Mouse (Mus musculus) embryo, embryonic 10.5 days (tissue): ENCODE results near the gene Agap1.

ENCODE experiments used
- DNase-seq: peaks from one replicate; pipeline ENCODE4 v3.0.0-alpha.2; 2015; ENCODE audit warnings: low spot score

Gene Agap1

GRCm38 (mm10) chr1:89544094-89544493 lies 89.5 kb downstream of the Agap1 start:
- DNase-seq = no peak

- DNase-seq = no peak
Observed at GRCm38 (mm10) chr1:89545099-89545498, 90.5 kb downstream of the Agap1 start.

- peak; percentile 58 for DNase-seq
Observed at GRCm38 (mm10) chr1:89547525-89548504, 93.2 kb downstream of the Agap1 start.

DNA sequence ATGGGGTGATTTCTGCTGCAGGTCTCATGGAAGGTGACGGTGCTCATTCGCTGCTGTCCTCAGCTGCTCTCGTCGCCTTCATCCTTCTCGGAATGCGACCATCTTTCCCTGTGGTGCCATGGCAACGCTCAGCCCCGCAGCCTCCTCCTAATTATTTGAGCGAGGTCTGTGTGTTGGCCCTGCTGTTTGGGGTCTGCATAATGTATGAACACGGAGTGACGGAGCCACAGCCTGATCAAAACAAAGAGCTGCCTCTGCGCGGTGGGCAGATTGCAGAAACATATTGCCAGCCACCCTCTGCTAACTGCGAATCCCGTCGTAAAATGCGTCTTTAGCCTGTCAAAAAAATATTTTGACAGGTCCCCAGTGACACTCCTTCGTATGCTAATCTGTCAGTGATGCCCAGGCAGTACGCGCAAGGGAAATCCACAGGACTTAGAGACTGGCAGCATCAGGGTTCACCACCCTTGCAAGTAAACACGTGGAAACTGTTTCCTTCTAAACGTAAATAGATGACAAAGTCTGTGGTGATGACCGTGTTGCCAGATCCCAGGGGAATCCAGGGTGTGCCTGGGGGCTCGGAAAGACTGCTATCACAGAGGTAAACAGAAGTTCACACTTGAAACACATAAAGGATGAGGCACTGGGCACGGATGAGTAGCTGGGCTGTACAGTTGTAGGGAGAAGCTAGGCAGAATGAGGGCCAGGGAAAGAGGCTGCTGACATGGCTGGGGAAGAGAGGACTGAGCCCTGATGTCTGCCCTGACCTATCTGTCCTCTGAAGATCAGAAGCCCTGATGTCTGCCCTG lies 95.7 kb downstream of the Agap1 start:
- peak; percentile 79 for DNase-seq

- DNase-seq = no peak
Observed at GRCm38 (mm10) chr1:89552470-89552869, 97.9 kb downstream of the Agap1 start.

DNA sequence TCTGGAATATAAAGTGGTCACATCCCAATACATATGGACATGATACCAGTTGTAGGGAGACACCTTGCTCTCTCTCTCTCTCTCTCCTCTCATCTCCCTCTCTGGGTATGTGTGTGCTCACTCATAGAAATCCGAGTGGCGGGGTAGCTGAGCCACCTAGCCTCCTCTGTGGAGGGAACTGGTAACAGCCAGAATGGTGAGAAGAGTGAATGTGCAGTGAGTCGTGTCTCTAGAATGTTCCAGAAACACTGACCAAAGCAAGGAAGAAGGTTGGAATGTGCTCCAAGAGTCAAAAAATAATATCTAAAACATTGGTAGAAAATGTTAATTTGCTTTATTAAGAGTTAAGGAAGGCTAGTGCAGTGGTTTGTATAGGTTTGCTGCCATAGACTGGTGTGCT lies 99.2 kb downstream of the Agap1 start:
- DNase-seq = no peak

- no peak for DNase-seq
Observed at GRCm38 (mm10) chr1:89554969-89555856, 100.6 kb downstream of the Agap1 start.

DNA sequence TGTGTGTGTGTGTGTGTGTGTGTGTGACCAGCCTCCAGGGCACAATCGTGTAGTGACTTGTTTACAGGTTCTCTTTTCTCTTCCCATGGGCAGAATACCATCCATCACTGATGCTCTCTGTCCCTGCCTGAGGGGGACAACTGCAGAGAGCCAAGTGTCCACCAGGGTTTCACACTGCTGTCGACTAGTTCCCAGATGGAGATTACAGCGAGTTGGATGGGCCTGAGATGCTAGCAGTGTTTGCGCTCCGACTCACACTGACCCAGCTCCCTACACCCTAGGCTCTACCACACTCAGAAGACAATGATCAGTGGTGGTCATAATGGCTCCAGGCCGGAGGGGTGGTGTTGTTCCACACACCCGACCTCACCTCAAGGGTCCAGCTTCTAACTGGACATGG lies 101.4 kb downstream of the Agap1 start:
- DNase-seq = no peak

DNA sequence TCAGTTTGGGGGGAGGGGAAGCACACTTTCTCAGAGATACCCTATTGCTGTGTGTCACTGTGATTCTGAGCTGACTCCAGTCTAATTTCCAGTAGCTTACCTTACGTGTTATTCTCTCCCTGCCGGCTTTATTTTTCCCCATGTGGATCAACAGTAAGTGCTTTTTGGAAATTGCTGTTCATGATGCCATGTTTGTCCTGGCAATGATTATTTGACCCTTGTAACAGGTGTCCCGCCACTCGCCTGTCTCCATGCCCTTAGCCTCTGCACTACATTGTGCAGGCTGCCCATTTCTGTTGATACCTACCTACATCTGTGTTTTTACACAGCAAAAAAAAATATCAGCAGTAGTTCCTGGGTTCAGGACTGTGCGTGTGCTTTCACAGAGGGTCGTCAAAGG lies 102.8 kb downstream of the Agap1 start:
- no peak for DNase-seq

GRCm38 (mm10) chr1:89558080-89558479 lies 103.5 kb downstream of the Agap1 start:
- no peak for DNase-seq

- DNase-seq = no peak
Observed at GRCm38 (mm10) chr1:89563399-89563798, 108.8 kb downstream of the Agap1 start.

- no peak for DNase-seq
Observed at GRCm38 (mm10) chr1:89566578-89567488, 112.2 kb downstream of the Agap1 start.

DNA sequence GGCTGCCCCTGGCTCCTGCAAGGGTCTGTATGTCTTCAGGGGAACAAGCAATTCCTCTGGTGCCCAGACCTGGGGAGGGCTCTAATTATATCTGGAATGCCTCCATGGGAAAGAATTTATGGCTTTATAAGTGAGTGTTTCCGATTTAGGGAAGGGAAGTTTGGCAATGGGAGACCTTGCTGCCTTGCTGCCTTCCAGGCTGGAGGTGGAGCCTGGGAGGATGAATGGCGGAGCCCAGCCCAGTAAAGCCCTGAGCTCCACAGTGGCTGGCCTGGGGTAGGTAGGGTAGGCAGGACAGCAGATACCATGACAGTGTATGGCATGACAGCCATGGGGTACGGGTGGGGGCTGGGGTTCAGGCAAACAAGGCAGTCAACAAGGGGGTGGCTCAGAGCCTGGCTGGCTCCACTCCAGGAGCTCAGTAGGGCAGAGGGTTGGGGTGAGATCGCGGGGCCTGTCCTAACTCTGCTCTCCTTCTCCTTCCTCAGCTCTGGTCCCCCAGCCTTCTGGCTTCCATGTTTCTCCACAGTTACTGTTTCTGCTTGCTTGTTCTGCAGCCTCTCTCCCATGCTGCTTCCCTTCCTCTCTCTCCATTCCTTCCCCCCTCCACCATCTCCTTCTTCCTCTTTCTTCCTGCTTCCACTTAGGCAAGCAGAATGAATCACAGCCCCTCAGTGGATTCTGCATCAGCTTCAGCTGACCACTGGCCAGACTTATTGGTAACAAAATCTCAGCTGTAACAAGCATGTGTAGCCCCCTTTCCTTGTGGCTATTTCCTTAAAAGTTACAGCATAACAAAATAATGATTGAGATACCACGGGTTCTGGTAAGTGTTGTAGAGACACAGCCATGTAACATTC lies 114.2 kb downstream of the Agap1 start:
- DNase-seq = no peak

DNA sequence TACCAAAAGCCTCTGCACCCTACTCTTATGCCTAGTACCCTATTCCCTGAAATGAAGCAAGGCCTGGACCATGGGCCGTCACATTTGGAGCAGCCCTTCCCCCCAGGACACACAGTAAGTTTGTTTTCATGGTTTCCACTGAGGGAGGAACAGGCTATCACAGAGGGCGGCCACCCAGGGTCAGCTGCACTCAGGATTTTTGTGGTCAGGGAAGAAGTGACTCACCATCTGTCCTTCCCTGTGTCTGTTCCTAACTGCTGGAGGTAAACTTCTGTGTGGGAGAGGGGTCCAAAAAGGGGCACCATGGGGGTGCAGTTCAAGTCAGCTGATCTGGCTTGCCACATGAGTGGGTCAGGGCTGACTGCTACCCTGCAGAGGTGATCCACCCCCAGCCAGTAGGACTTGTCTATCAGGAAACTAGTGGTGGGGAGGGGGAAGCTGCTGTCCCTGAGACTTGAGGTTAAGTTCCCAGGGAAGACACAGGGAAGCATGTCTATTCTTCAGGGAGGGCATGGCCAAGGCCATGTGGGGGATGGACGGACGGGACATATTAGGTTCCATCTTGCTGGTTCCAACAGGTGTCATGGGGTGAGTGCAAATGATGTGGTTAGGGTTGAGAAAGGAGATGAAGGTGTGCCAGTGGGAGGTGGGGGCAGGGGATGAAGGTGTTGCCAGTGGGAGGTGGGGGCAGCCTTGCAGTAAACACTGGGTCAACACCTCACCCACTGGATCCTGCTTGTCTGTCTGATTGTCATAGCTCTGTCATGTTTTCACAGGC lies 116.1 kb downstream of the Agap1 start:
- no peak for DNase-seq

DNA sequence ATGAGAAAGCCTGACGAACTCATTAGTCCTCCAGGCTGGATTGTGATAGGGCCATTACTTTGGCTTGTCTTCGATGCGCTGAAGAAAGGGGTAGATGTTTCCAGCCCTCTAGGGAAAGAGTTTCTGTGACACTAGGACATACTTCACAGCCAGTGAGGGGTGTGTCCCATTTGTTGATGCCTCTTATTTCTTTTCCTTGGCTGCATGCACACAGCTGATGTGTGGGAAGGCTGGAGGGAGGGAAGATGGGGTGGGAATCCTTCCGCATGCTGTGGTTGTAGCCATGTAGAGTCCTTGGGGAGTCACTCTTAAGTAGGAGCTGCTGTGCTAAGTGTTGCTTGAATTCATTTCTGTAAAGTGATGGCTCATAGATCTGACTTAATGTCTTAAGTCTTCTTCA lies 118.9 kb downstream of the Agap1 start:
- DNase-seq = no peak

GRCm38 (mm10) chr1:89574941-89575890 lies 120.6 kb downstream of the Agap1 start:
- DNase-seq = no peak

DNA sequence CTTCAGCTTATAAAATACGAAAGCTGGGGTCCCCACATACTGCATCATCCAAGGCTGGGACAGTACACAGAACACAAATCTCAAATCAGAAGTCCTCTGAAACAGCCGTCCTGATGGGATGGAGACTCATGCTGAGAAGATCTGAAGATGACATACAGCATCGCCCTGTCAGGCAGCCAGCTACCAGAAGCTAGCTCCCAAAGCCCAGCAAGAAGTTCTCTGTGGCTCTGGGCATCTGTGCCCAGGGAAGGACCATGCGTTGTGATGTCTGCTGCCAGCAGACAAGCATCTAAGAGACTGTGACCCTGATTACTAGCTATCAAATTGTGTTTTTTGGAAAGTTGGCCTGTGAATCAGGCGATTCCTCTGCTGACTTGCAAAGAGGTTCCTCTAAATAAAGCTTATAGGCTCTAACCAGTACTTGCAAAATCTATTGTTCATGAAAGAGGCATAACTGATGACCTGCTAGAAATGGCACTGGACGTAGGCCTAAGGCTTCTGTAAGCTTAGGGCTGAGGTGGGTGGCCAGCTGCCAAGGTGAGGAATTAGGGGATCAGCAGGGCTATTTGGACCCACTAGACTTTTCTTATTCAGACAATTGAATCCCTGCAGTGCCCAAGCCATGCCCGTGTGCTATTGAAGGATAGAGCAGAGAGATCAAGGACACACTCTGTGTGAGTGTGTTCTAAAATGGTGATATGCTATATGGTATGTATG lies 121.7 kb downstream of the Agap1 start:
- no peak for DNase-seq
